Mouse (Mus musculus) brown adipose tissue, adult 24 weeks (tissue): Measurements from ENCODE around the gene Mcrip1. TPM values are rescaled to one million over a fixed set of nuclear protein-coding genes. Genes with fewer than 3 reads are reported as not detected.
A peak's percentile ranks its signal among the peaks of the same experiment; 100 is the strongest.
"Not testable (repeated sequence)": the region's sequence is repeated elsewhere in the genome, so short reads cannot be mapped to it uniquely, and the experiment has no call there.

Experiments used
- H3K27ac ChIP-seq: fragments of 200-500 bp; replicated peaks from 2 replicates; pipeline ENCODE4 v1.5.1; 2012; ENCODE audit warnings: low read depth, mild to moderate bottlenecking, low read length
- H3K4me1 ChIP-seq: fragments of 200-500 bp; 2 replicates; pipeline ENCODE4 v1.6.1; 2012; ENCODE audit warnings: low read length, mixed read lengths; ENCODE audit not compliant: control insufficient read depth, insufficient read depth, insufficient read length
- H3K4me3 ChIP-seq: fragments of 200-500 bp; 2 replicates; pipeline ENCODE4 v1.5.1; 2012; ENCODE audit warnings: low read depth, mild to moderate bottlenecking, low read length, moderate library complexity; ENCODE audit not compliant: insufficient read depth
- polyA plus RNA-seq: library from polyadenylated mRNA; stranded (reverse); fragments of >200 nt; gene quantifications from 2 replicates; pipeline ENCODE4 v1.2.4, GENCODE M21; 2012; ENCODE audit not compliant: missing spikeins, insufficient read depth, insufficient read length

The Mcrip1 gene
- polyA plus RNA-seq, 1 experiment: 28.0 TPM

- peaks cover 3% of the 10 kb centered on the region; the same call in 1 of the 2 replicates for H3K4me1 ChIP-seq
- no peak overlapping the region for H3K4me3 ChIP-seq
- peak overlapping the region; percentile 8; the same call in 1 of the 2 replicates for H3K27ac ChIP-seq
Measured at GRCm38 (mm10) chr11:120518558-120518957, 31.0 kb downstream of the Mcrip1 start.

GRCm38 (mm10) chr11:120518027-120518426 is 31.5 kb downstream of the Mcrip1 start:
- Histone ChIP-seq H3K4me1 (peaks cover 3% of the 10 kb centered on the region; the same call in 1 of the 2 replicates), H3K4me3 (no peak overlapping the region), H3K27ac (peak overlapping the region; percentile 53)

- Histone ChIP-seq H3K27ac (no peak overlapping the region), H3K4me1 (peaks cover 3% of the 10 kb centered on the region; the same call in 1 of the 2 replicates), H3K4me3 (no peak overlapping the region)
Measured at GRCm38 (mm10) chr11:120517147-120517546, 32.4 kb downstream of the Mcrip1 start.

GRCm38 (mm10) chr11:120515611-120516010 is 33.9 kb downstream of the Mcrip1 start:
- peaks cover 3% of the 10 kb centered on the region; the same call in 1 of the 2 replicates for H3K4me1 ChIP-seq
- no peak overlapping the region for H3K27ac ChIP-seq
- no peak overlapping the region for H3K4me3 ChIP-seq

GRCm38 (mm10) chr11:120514262-120514661 is 35.3 kb downstream of the Mcrip1 start:
- H3K27ac ChIP-seq, H3K4me1 ChIP-seq, H3K4me3 ChIP-seq: not testable (repeated sequence)

GRCm38 (mm10) chr11:120512790-120513453 is 36.6 kb downstream of the Mcrip1 start:
- no peak overlapping the region for H3K4me3 ChIP-seq
- peaks cover 2% of the 10 kb centered on the region; the same call in 1 of the 2 replicates for H3K4me1 ChIP-seq
- no peak overlapping the region for H3K27ac ChIP-seq

GRCm38 (mm10) chr11:120510375-120511030 is 39.0 kb downstream of the Mcrip1 start:
- Histone ChIP-seq H3K27ac (peak overlapping the region; percentile 41; the same call in 1 of the 2 replicates), H3K4me3 (peak overlapping the region; percentile 36), H3K4me1 (peaks cover 2% of the 10 kb centered on the region; the same call in 1 of the 2 replicates)

- peak overlapping the region; percentile 41; the same call in 1 of the 2 replicates for H3K27ac ChIP-seq
- H3K4me1 ChIP-seq: peaks cover 2% of the 10 kb centered on the region; the same call in 1 of the 2 replicates
- peak overlapping the region; percentile 36; the same call in 1 of the 2 replicates for H3K4me3 ChIP-seq
Measured at GRCm38 (mm10) chr11:120509940-120510339, 39.6 kb downstream of the Mcrip1 start.

- no peak overlapping the region for H3K4me3 ChIP-seq
- no peak overlapping the region for H3K27ac ChIP-seq
- H3K4me1 ChIP-seq: peaks cover 2% of the 10 kb centered on the region; the same call in 1 of the 2 replicates
Measured at GRCm38 (mm10) chr11:120508290-120508870, 41.1 kb downstream of the Mcrip1 start.

- no peak overlapping the region for H3K4me3 ChIP-seq
- no peak overlapping the region for H3K27ac ChIP-seq
- H3K4me1 ChIP-seq: peaks cover 2% of the 10 kb centered on the region; the same call in 1 of the 2 replicates
Measured at GRCm38 (mm10) chr11:120507611-120508289, 41.8 kb downstream of the Mcrip1 start.

- Histone ChIP-seq H3K4me3 (no peak overlapping the region), H3K27ac (no peak overlapping the region), H3K4me1 (peaks cover 2% of the 10 kb centered on the region; the same call in 1 of the 2 replicates)
Measured at GRCm38 (mm10) chr11:120506899-120507298, 42.6 kb downstream of the Mcrip1 start.

GRCm38 (mm10) chr11:120505661-120506060 is 43.9 kb downstream of the Mcrip1 start:
- H3K4me1 ChIP-seq: peaks cover 2% of the 10 kb centered on the region; the same call in 1 of the 2 replicates
- H3K4me3 ChIP-seq: no peak overlapping the region
- no peak overlapping the region for H3K27ac ChIP-seq

GRCm38 (mm10) chr11:120501701-120502100 is 47.8 kb downstream of the Mcrip1 start:
- H3K27ac ChIP-seq: no peak overlapping the region
- H3K4me3 ChIP-seq: no peak overlapping the region

GRCm38 (mm10) chr11:120501018-120501417 is 48.5 kb downstream of the Mcrip1 start:
- H3K27ac ChIP-seq: no peak overlapping the region
- no peaks in the 10 kb centered on the region; the same call in 1 of the 2 replicates for H3K4me1 ChIP-seq
- H3K4me3 ChIP-seq: no peak overlapping the region

More at GRCm38 (mm10) chr11:120501701-120502100, 47.8 kb downstream of the Mcrip1 start:
- no peaks in the 10 kb centered on the region; the same call in 1 of the 2 replicates for H3K4me1 ChIP-seq

GRCm38 (mm10) chr11:120500357-120500756 is 49.2 kb downstream of the Mcrip1 start:
- H3K4me1 ChIP-seq: no peaks in the 10 kb centered on the region; the same call in 1 of the 2 replicates
- H3K27ac ChIP-seq: no peak overlapping the region
- no peak overlapping the region for H3K4me3 ChIP-seq
